Mouse (Mus musculus): ENCODE data around the gene Dqx1. TPM values are rescaled to one million over a fixed set of nuclear protein-coding genes. Genes with fewer than 3 reads are reported as not detected.

Dqx1 gene
- polyA plus RNA-seq, 2 experiments = 2.9 to 7.7 TPM

GRCm38 (mm10) chr6:83031921-83032590 lies 25.6 kb upstream of the Dqx1 start:
- WGBS (ENCODE audit: insufficient replicate concordance) = 62% methylated on average over 18 of the region's 18 CpGs
- peak overlapping the region; percentile 94 for H3K4me2 ChIP-seq (ENCODE audit: low read depth)
- peak overlapping the region; percentile 96 for H3K9ac ChIP-seq (replicated peaks)
- ATAC-seq (ENCODE audit: insufficient read depth) (no peak), DNase-seq (ENCODE audit: low read depth in 3 of 3, low spot score in 3 of 3) (no peak)
- H3K27me3 ChIP-seq (ENCODE audit: control insufficient read depth, insufficient read depth, low read length) = no peaks in the 10 kb centered on the region; the same call in 1 of the 2 replicates
- peaks cover 17% of the 10 kb centered on the region for H3K36me3 ChIP-seq (replicated peaks; ENCODE audit: control insufficient read depth, insufficient read depth, low read depth)
- H3K27ac ChIP-seq = peak overlapping the region; percentile 85
- H3K9me3 ChIP-seq (ENCODE audit: control insufficient read depth, low read length) = no peaks in the 10 kb centered on the region
- no peak for TF ChIP-seq CTCF (IDR thresholded peaks at IDR 0.05; ENCODE audit: low read depth)
- no peak for TF ChIP-seq EP300 (IDR thresholded peaks at IDR 0.05; ENCODE audit: low read depth)
- peaks cover 13 to 18% of the 10 kb centered on the region in 2 experiments for H3K4me1 ChIP-seq (replicated peaks; ENCODE audit: control insufficient read depth in 2 of 2, insufficient read depth in 2 of 2, low read length in 1 of 2)
- peak overlapping the region; percentile 82 to 95 for H3K4me3 ChIP-seq (ENCODE audit: insufficient read depth in 1 of 2, low read depth in 2 of 2, low read length in 2 of 2)

GRCm38 (mm10) chr6:83032769-83033191 lies 24.9 kb upstream of the Dqx1 start:
- Histone ChIP-seq H3K4me1 (replicated peaks; ENCODE audit: control insufficient read depth in 2 of 2, insufficient read depth in 2 of 2, low read length in 1 of 2) (peaks cover 13 to 18% of the 10 kb centered on the region in 2 experiments), H3K9ac (replicated peaks) (peak overlapping the region; percentile 96), H3K27ac (peak overlapping the region; percentile 85), H3K27me3 (ENCODE audit: control insufficient read depth, insufficient read depth, low read length) (no peaks in the 10 kb centered on the region; the same call in 1 of the 2 replicates), H3K4me3 (ENCODE audit: insufficient read depth in 1 of 2, low read depth in 2 of 2, low read length in 2 of 2) (peak overlapping the region; percentile 82 to 95), H3K4me2 (ENCODE audit: low read depth) (peak overlapping the region; percentile 94), H3K36me3 (replicated peaks; ENCODE audit: control insufficient read depth, insufficient read depth, low read depth) (peaks cover 17% of the 10 kb centered on the region), H3K9me3 (ENCODE audit: control insufficient read depth, low read length) (no peaks in the 10 kb centered on the region)
- ATAC-seq (ENCODE audit: insufficient read depth) (peak; percentile 68), DNase-seq (ENCODE audit: low read depth in 3 of 3, low spot score in 3 of 3) (no peak)
- no peak for TF ChIP-seq EP300 (IDR thresholded peaks at IDR 0.05; ENCODE audit: low read depth)
- TF ChIP-seq CTCF (IDR thresholded peaks at IDR 0.05; ENCODE audit: low read depth) = peak; percentile 74
- WGBS (ENCODE audit: insufficient replicate concordance) = under 1% methylated on average over 31 of the region's 31 CpGs

- ATAC-seq (ENCODE audit: insufficient read depth) (peak; percentile 90), DNase-seq (ENCODE audit: low read depth in 3 of 3, low spot score in 3 of 3) (peak in 2 of 3 experiments; percentile 49 to 51)
- Histone ChIP-seq H3K36me3 (replicated peaks; ENCODE audit: control insufficient read depth, insufficient read depth, low read depth) (peaks cover 17% of the 10 kb centered on the region), H3K27ac (peak within 1 kb of the TSS; percentile 85), H3K4me1 (replicated peaks; ENCODE audit: control insufficient read depth in 2 of 2, insufficient read depth in 2 of 2, low read length in 1 of 2) (peaks cover 18 to 19% of the 10 kb centered on the region in 2 experiments), H3K9ac (replicated peaks) (peak within 1 kb of the TSS; percentile 96), H3K4me2 (ENCODE audit: low read depth) (peak within 1 kb of the TSS; percentile 94), H3K9me3 (ENCODE audit: control insufficient read depth, low read length) (no peaks in the 10 kb centered on the region), H3K27me3 (ENCODE audit: control insufficient read depth, insufficient read depth, low read length) (no peaks in the 10 kb centered on the region; the same call in 1 of the 2 replicates), H3K4me3 (ENCODE audit: insufficient read depth in 1 of 2, low read depth in 2 of 2, low read length in 2 of 2) (peak within 1 kb of the TSS; percentile 82 to 95)
- TF ChIP-seq EP300 (IDR thresholded peaks at IDR 0.05; ENCODE audit: low read depth) = no peak
- no peak for TF ChIP-seq CTCF (IDR thresholded peaks at IDR 0.05; ENCODE audit: low read depth)
- 2% methylated on average over 51 of the region's 51 CpGs for WGBS (ENCODE audit: insufficient replicate concordance)
Observed at GRCm38 (mm10) chr6:83033249-83034185, 24.1 kb upstream of the Dqx1 start, which contains the start of the genes Dok1 and Loxl3. Gene Dok1 (minus strand): TSS chr6:83033471. Gene Loxl3 (plus strand): TSS chr6:83034173.

- Histone ChIP-seq H3K9me3 (ENCODE audit: control insufficient read depth, low read length) (no peaks in the 10 kb centered on the region), H3K27ac (no peak overlapping the region), H3K4me3 (ENCODE audit: insufficient read depth in 1 of 2, low read depth in 2 of 2, low read length in 2 of 2) (peak overlapping the region in 1 of 2 experiments; percentile 82; a peak in 1 of 4 replicates), H3K4me1 (replicated peaks; ENCODE audit: control insufficient read depth in 2 of 2, insufficient read depth in 2 of 2, low read length in 1 of 2) (peaks cover 26 to 27% of the 10 kb centered on the region in 2 experiments), H3K4me2 (ENCODE audit: low read depth) (peak overlapping the region; percentile 94), H3K9ac (replicated peaks) (no peak overlapping the region), H3K27me3 (ENCODE audit: control insufficient read depth, insufficient read depth, low read length) (no peaks in the 10 kb centered on the region; the same call in 1 of the 2 replicates), H3K36me3 (replicated peaks; ENCODE audit: control insufficient read depth, insufficient read depth, low read depth) (peaks cover 17% of the 10 kb centered on the region)
- 73% methylated on average over 5 of the region's 5 CpGs for WGBS (ENCODE audit: insufficient replicate concordance)
- no peak for DNase-seq (ENCODE audit: low read depth in 3 of 3, low spot score in 3 of 3)
- TF ChIP-seq EP300 (IDR thresholded peaks at IDR 0.05; ENCODE audit: low read depth) (no peak), CTCF (IDR thresholded peaks at IDR 0.05; ENCODE audit: low read depth) (no peak)
- ATAC-seq (ENCODE audit: insufficient read depth) = no peak
Observed at GRCm38 (mm10) chr6:83034463-83035055, 23.1 kb upstream of the Dqx1 start.

Measured in liver, embryonic 14.5 days (tissue).